Mouse (Mus musculus) lung, postnatal 25 days (tissue): Measurements from ENCODE around the gene Tnfrsf14.
A peak's percentile ranks its signal among the peaks of the same experiment; 100 is the strongest.

Experiments
- DNase-seq: peaks from one replicate; pipeline ENCODE4 v3.0.0; 2022; ENCODE audit warnings: low spot score

Gene Tnfrsf14

DNA sequence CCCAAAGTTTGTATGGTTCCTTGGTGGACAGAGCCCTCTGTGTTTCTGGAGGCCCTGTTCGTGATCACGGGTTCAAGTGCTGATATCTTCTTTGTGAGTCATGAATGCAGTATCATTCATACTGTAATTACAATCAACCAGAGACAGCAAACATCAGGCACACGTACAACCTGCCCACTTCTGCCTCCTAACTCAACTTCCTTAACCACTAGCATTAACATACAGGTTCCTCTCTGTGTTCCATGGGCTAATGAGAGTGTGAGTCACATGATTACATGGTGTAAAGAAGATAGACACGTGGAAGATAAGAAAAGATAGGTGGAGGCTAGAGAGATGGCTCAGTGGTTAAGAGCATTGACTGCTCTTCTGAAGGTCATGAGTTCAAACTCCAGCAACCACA is 11.7 kb downstream of the Tnfrsf14 start:
- no peak for DNase-seq

DNA sequence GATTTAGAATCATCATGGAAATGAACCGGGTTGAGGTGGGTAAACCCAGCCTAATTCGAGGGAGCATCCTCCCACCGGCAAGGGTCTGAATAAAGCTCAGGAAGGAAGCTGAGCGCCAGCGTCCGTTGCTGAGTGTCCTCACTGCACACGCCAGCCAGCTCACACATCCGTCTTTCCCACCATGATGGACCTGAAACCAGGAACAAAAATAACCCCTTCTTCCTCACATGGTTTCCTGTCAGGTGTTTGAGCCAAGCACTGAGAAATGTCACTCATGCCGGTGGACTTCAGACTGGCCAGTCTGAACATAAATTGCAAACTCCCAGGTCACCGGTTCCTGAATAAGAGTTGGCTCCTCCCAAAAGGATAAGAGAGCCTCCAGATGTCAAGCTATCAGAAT is 13.1 kb downstream of the Tnfrsf14 start:
- DNase-seq: no peak

DNA sequence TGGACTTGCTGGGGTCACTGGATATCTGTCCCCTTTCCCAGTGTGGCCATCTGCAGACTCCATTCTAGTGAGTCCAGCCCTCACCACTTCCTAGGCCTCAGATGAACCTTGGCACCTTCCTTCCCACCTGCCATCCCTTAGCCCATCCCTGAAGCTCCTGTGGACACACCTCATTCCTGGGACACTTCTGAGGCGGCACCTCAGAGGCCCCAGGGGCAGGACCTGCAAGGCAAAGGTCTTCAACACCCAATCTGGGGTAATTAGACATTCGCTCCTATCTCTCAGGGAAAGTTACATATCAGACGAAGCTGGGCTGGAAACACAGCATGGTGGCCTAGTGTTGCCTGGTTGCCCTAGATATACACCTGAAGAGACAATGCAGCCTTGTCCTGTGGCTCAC is 13.7 kb downstream of the Tnfrsf14 start:
- no peak for DNase-seq

GRCm38 (mm10) chr4:154914252-154914651 is 14.1 kb downstream of the Tnfrsf14 start:
- DNase-seq: no peak

DNA sequence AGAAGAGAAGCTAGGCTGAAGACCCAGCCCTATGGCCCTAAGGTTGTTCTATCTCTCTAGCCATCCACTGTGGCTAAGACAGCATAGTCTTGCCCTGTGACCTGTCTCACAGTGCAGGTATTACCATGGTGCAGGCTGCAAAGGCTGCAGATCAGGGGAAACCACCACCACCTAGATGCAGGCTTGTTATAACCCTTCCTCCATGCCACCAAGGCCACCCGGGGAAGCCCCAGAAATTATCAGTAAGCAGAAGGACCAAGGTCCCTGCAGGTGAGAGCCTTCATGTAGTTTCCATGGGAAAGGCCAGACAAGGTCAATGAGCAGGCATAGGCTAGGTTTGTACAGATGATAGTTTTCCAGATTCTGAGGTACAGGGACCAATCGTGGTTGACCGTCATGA is 14.5 kb downstream of the Tnfrsf14 start:
- no peak for DNase-seq

DNA sequence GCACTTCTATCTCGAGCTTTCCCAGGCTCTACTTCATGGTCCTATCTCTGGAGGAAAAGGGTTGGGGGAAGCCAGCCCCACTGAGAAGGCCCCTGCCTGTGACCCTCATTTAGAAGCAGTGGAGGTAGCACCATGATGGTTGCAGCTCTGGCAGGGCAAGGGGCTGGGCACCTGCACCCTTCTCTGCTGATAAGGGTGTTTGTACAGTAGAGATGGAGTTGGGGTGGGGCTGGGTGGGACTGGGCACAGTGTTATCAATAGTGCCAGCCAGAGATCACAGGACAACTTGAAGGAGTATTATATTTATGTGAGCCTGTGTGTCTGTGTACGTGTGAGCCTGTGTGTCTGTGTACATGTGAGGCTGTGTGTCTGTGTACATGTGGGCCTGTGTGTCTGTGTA is 16.7 kb downstream of the Tnfrsf14 start:
- no peak for DNase-seq

- peak; percentile 41 for DNase-seq
These were observed 17.5 kb downstream of the Tnfrsf14 start for GRCm38 (mm10) chr4:154910606-154911522.

GRCm38 (mm10) chr4:154908490-154908889 is 19.9 kb downstream of the Tnfrsf14 start:
- no peak for DNase-seq

DNA sequence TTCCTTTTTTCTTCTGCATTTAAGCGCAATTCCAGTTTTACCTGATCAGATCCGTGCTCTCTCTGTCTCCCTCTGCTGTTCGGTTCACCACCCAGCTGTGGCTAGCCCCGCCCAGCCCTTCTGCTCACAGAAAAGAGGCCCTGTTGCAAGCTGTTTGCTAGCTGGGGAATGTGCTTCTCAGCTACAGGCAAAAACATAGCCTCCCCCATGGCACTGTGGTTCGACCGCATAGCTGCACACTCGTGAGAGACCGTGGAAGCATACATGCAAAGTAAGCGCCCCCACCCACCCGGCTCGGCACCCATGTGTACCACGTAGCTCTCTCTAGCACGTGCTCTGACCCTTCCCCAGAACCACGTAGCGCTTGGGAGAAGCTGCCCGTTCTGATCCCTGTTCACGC is 20.5 kb downstream of the Tnfrsf14 start:
- DNase-seq: peak; percentile 79

DNA sequence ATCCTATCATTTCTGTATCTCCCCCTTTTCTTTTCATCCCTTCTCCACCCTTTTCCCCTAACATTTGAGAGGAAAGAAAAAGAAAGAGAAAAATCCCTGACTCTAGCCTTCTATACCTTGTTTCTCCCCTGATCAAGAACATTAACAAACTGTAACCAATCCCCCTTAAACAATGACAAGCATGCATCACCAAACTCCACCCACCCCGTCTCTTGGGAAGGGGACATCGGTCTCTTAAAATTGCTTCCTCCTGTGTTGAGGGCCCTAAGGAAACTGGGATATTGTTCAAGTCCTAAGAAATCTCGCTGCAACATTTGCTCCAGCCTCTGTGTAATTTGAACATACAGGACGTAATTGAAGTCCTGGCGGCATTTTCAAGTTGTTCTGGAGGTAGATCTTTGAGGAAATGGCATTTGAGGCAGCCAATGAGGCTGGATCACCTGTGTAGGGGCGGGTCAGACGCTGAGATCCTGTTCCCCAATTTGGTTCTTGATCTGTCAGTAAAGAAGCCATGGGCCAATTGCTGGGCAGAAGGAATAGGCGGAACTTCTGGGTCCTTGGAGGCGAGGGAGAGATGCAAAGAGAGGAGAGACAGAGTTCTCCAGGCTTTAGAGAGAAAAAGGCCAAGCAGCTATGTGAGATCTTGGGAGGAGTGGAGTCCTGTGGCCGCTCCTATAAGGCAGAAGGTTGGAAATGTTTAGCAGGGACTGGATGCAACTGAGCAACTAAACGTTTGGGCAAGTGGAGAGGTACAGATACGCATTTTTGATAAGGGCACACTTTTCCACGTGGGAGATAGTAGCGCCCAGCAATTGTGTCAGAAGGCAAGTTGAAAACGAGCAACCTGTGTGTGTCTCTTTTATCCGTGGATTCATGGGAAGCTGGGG is 23.9 kb downstream of the Tnfrsf14 start:
- peak; percentile 92 for DNase-seq

DNA sequence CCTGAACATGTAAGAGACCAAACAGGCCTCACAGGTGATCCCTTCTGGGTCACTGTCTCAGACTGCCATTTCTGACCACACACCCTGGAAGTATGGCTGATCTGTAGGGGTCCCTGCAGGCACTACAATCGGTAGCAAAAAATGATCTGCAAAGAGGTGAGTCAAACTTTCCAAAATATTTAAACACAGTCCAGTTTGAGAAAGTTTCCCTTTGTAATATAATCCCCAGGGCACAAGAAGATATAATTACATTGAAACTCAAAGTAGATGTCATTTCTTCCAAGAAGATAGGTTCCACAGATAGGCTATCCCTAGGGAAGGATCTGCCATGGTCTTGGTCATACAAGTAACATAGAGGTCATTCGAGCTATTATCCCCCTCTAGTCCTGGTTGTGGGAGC is 26.0 kb downstream of the Tnfrsf14 start:
- DNase-seq: no peak

GRCm38 (mm10) chr4:154898506-154899446 is 29.6 kb downstream of the Tnfrsf14 start, which contains the start of gene Fam213b:
Fam213b (minus strand) TSS chr4:154899135.
- DNase-seq: peak; percentile 87

DNA sequence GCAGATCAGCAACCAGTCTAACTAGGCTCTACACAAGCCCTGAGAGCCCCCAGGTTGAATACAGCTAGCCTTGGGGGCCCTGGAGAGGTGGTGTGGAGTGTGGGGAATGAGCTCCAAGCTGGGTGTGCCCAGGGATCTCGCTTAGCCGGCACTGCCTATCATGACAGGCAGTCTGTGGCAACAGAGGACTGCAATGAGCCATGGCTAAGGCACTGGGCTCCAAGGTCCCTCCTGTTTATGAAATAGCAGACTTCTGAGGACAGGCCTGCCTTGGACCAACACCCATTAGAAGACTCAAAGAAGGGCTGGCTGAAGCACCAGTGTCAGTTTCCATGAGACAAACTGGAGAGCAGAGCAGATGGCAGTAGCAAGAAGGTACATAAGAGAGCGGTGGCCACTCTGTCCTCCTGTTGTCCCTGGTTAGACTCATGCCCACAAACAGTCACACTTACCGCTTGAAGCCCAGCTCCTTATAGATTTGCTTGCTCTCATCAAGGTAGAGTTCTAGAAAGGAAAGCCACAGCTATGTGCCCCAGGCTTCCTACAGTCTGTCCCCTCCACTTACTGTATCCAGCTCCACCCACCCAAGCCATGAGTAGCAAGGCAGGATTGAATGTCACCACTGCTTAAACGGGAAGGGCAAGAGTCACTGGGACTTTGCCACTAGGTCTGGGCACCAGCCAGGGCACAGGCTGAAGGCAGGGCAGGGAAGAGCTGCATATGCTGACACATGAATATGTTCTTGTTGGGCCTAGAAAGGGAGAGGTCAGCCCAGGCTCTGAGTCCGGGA is 30.5 kb downstream of the Tnfrsf14 start:
- DNase-seq: no peak

DNA sequence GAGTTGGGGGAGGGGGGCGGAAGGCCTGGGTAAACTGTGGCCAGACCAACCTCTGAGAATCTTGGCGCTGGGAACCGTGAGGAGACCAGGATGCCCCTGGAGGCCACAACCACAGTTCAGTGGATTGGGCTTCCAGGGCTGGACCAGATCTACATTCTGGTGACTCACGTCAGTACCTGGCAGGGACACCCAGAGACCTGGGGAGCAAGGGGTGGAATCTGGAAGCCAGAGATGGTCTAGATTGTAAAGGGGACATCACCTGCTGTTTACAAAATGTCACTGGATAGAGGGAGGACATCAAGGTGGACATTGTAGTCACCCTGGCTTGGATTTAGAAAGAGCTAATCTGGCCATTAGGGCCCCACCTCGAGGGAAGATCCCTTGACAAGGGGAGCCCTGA is 32.8 kb downstream of the Tnfrsf14 start:
- no peak for DNase-seq

DNA sequence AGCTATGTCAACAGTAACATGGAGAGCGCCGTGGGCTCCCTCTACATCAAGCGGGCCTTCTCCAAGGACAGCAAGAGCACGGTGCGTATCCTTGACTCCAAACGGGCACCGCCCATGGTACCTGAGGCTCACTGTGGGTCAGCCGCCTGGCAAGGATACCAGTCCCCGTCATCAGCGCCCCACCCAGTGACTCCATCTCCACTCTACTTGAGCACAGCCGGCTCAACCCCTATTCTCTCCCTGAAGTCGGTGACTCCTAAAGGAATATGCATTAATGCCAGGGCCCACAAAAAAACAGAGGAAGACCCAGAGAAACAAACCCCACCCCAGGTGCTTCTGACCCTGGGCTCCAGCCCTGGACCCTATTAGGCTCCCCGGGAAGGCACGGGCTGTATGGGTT is 37.5 kb downstream of the Tnfrsf14 start:
- no peak for DNase-seq

GRCm38 (mm10) chr4:154887593-154888250 is 40.6 kb downstream of the Tnfrsf14 start:
- no peak for DNase-seq

GRCm38 (mm10) chr4:154886876-154887592 is 41.3 kb downstream of the Tnfrsf14 start:
- DNase-seq: no peak

DNA sequence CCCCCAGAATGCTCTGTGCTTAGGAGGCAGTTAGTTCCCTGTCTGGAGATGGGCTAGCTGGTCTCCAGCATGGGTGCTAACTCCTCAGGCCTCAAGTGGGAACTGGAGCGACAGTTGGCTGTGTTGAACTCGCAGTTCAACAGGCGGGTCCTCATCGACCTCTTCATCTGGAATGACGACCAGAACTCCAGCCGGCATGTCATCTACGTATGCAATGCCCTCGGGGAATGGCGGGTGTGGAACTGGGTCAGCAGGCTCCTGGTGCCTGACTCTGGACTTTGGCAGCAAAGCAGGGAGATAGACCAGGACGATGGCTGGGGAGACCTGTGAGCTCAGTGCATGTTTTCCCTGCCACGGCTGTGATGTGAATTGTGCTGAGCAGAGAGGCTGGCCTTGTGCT is 42.9 kb downstream of the Tnfrsf14 start:
- no peak for DNase-seq

DNA sequence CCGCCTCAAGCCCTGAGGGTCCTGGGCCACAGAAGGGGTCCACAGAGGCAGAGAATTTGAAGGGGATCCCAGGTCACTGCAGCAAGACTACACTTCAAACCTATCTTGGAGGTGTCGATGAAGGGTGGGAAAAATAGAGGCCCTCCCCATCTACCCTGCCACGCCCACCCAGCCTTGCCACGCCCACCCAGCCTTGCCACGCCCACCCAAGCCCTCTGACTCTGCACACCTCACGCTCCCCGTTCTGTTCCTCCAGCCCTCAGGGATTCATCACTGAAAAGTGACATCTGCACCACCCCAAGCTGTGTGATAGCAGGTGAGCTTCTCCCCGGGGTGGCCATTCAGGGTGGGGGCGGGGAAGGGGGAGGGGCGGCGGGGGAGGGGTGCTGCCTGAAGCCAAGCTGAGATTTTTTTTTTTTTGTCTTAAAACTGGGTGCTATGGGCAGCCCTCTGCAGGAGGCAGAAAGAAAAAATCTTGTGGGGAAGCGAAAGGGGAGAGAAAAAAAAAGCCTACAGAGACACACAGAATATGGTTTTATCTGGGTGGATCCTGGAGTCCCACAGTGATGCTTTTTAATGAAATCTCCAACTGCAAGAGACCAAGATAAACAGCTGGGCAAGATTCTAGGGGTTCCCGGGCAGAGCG is 46.2 kb downstream of the Tnfrsf14 start:
- DNase-seq: no peak
